Mouse (Mus musculus): ENCODE data around the gene Retreg3.

Gene Retreg3

GRCm38 (mm10) chr11:101115564-101115963 lies 4.1 kb downstream of the Retreg3 start:
- DNase-seq (ENCODE audit: low read depth, low spot score): no peak

- no peak for DNase-seq (ENCODE audit: low read depth, low spot score)
These were observed 7.5 kb downstream of the Retreg3 start for GRCm38 (mm10) chr11:101112186-101112585.

- DNase-seq (ENCODE audit: low read depth, low spot score): peak; percentile 20
These were observed 8.5 kb downstream of the Retreg3 start for GRCm38 (mm10) chr11:101111178-101111577.

- no peak for DNase-seq (ENCODE audit: low read depth, low spot score)
These were observed 9.0 kb downstream of the Retreg3 start for GRCm38 (mm10) chr11:101110708-101111107.

- DNase-seq (ENCODE audit: low read depth, low spot score): no peak
These were observed 10.3 kb downstream of the Retreg3 start for GRCm38 (mm10) chr11:101109351-101109750.

- no peak for DNase-seq (ENCODE audit: low read depth, low spot score)
These were observed 16.7 kb downstream of the Retreg3 start for GRCm38 (mm10) chr11:101103011-101103410.

- no peak for DNase-seq (ENCODE audit: low read depth, low spot score)
These were observed 21.5 kb downstream of the Retreg3 start for GRCm38 (mm10) chr11:101098231-101098630.

GRCm38 (mm10) chr11:101095314-101096024 lies 24.2 kb downstream of the Retreg3 start, which contains the start of gene Psmc3ip:
Psmc3ip (minus strand) TSS chr11:101095436.
- peak; percentile 97 for DNase-seq (ENCODE audit: low read depth, low spot score)

- DNase-seq (ENCODE audit: low read depth, low spot score): no peak
These were observed 24.8 kb downstream of the Retreg3 start for GRCm38 (mm10) chr11:101094930-101095313.

- peak; percentile 65 for DNase-seq (ENCODE audit: low read depth, low spot score)
These were observed 29.8 kb downstream of the Retreg3 start for GRCm38 (mm10) chr11:101089931-101090330.

GRCm38 (mm10) chr11:101087682-101088055 lies 32.0 kb downstream of the Retreg3 start:
- peak; percentile 36 for DNase-seq (ENCODE audit: low read depth, low spot score)

- peak; percentile 97 for DNase-seq (ENCODE audit: low read depth, low spot score)
These were observed 32.7 kb downstream of the Retreg3 start, which contains the start of gene Mlx for GRCm38 (mm10) chr11:101086756-101087681. Mlx (plus strand) TSS chr11:101087277.

- DNase-seq (ENCODE audit: low read depth, low spot score): peak; percentile 16
These were observed 33.4 kb downstream of the Retreg3 start for GRCm38 (mm10) chr11:101086323-101086674.

- no peak for DNase-seq (ENCODE audit: low read depth, low spot score)
These were observed 33.9 kb downstream of the Retreg3 start for GRCm38 (mm10) chr11:101085617-101086322.

GRCm38 (mm10) chr11:101084811-101085210 lies 34.9 kb downstream of the Retreg3 start:
- DNase-seq (ENCODE audit: low read depth, low spot score): no peak

GRCm38 (mm10) chr11:101084246-101084645 lies 35.4 kb downstream of the Retreg3 start:
- no peak for DNase-seq (ENCODE audit: low read depth, low spot score)

GRCm38 (mm10) chr11:101083083-101083697 lies 36.5 kb downstream of the Retreg3 start:
- DNase-seq (ENCODE audit: low read depth, low spot score): peak; percentile 52

- DNase-seq (ENCODE audit: low read depth, low spot score): peak; percentile 98
These were observed 37.2 kb downstream of the Retreg3 start, which contains the start of gene Coasy for GRCm38 (mm10) chr11:101082208-101083082. Coasy (plus strand) TSS chr11:101082565.

- DNase-seq (ENCODE audit: low read depth, low spot score): no peak
These were observed 38.0 kb downstream of the Retreg3 start for GRCm38 (mm10) chr11:101081659-101082058.

- DNase-seq (ENCODE audit: low read depth, low spot score): no peak
These were observed 39.3 kb downstream of the Retreg3 start for GRCm38 (mm10) chr11:101080421-101080820.
